Mouse (Mus musculus): ENCODE measurements around the gene Peli2.
A peak's percentile ranks its signal among the peaks of the same experiment; 100 is the strongest.
"Not testable (repeated sequence)": the region's sequence is repeated elsewhere in the genome, so short reads cannot be mapped to it uniquely, and the experiment has no call there.

Peli2 gene

DNA sequence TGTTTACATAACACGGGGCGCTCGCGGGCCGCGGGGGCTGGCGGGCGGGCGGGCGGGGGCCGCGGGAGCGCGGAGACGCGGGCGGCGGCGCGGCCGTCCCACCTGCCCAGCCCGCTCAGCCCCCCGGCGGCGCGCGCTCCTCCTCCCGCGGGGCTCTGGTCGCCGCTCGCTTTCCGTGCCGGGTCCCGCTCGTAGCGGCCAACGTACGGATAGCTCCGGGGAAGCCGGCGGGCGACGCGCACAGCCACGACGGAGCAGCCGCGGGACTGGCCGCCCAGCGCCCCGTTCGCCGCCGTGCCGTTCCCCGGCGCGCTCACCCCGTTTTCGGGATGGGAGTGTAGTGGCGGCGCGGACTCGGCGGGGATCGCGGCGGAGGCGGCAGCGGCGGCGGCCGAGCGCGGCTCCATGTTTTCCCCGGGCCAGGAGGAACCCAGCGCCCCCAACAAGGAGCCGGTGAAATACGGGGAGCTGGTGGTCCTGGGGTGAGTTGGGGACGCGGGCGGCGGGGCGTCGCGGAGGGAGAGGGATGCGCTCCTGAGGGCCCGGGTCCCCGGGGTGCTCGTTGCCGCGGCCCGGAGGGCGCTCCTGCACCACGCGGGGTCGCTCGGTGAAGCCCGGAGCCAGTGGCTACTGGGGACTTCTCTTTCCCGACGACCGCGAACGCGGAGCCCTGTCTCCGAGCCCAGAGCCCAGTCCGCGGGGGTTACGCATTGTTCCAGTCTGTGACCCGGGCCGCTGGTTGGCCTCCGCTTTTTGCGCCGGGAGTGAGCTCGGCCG is at the start of gene Peli2:
Gene Peli2 (plus strand): TSS at position 72 of the 777 bp plus-strand sequence.
- DNase-seq: peak; percentile 63

DNA sequence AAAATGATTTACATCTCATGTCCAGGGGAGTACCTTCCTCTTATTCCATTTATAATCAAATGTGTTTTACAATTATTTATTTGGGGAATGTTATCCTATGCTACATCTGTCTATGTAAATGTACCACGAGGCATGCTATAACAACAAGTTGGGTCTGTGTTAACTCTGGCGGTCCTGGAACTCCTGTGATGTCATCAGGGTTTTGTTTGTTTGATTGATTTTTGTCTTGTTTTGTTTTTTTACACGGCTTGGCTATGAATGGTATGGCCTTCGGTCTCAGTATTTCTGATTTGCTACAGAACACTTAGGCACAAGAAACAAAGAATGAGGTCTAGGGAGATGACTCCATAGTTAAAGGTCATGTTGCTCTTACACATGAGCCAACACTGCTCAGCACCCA is 48.5 kb upstream of the Peli2 start:
- DNase-seq: no peak

DNA sequence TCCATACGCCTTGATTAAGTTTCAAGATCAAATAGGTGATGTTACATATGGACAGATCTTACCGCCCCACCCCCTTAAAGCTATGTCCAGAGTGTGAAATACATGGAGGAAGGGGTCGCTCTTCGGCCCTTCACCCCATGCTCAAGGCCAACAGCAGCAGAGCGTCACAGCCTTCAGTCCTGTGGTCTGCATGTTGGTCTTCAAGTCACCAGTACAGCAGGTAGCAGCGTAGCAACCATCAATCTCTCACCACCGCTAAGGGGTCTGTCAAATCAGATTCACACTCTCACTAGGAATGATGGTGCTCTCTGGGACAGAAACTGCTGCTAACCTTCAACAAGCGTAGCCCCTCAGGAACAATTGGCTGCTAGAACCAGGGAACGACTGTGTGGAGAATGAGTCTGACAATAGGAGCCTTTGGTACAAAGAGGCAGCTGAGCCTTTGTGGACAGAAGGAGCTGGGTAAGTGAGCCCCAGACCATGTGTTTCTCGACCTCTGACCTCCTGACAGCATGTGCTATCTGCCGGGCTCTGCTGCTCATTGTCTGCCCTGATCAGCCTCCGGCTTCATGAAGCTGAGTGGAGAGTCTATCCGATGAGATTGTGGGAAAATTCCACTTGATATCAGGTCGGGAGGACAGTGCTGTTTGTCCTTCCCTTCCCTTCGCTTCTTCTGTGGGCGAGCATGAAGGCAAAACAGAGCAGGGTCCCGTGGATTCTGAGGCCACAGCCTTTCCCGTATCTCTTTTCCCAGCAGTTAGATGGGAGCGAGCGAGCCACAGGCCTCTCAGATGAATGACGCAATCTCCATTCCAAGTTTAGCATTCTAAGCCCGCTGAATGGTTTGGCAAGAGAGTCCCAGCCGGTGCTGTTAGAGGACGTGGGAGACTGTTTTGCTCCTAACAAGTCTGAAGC is 47.1 kb upstream of the Peli2 start:
- no peak for DNase-seq

DNA sequence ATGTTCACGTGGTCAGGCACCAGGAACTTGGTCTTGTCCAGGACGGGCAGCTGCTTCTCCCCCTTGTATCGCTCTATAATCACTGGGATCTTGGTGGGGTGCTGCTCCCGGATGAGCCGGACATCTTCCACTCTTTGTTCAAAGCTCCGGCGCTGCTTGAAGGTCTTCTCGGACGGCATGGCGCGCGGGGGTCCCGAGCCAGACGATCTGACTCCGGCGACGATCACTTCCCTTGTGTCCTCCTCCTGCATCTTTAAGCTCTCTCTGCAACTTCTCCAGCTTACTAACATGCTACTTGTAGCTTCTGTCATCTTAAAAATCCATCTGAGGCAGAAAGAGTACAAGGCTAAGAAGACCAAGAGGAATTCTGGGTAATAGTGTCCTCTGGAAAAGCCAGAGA is 41.0 kb upstream of the Peli2 start:
- not testable (repeated sequence) for DNase-seq

DNA sequence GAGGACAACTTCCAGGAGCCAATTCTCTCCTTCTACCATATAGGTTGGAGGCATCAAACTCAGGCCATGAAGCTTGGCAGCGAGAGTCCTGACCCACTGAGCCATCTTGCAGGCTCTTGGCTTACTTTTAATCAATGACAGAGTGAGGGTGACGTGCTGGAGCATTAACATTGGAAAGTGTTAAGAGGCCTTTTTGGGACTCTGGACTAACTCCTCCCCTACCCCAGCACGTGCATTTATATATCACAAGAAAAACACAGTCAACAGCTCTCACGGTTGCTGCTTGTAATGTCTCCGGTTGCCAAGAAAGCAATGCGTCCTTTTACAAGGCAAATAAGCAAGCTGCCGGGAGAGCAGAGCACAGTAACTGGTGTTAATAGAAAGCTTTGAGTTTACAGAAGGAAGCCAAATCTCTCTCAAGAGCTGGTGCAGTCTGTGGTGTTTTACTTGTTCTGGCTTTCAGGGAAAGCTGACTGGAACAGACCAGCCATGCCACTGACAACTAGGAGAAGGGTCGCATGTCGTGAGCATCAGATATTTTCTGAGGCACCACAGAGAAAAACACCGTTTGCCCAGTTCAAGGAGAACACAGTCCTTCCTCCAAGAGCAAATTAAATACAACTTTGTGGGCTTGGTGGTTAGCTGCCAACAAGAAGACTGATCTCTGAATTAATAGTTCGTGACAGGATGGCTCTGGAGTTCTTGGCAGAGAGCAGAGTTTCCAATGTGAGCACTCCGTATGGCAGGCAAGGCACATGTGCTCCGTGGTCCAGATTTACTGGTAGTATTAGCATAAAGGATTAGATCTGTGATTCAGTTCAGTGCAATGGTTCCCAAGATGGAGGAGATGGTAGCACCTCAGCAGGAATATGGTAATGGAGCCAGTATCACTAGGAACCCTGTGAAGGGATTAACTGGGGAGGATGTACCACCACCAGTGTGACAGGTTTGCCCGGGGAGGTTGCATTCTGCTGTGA is 36.5 kb upstream of the Peli2 start:
- DNase-seq: peak; percentile 17

DNA sequence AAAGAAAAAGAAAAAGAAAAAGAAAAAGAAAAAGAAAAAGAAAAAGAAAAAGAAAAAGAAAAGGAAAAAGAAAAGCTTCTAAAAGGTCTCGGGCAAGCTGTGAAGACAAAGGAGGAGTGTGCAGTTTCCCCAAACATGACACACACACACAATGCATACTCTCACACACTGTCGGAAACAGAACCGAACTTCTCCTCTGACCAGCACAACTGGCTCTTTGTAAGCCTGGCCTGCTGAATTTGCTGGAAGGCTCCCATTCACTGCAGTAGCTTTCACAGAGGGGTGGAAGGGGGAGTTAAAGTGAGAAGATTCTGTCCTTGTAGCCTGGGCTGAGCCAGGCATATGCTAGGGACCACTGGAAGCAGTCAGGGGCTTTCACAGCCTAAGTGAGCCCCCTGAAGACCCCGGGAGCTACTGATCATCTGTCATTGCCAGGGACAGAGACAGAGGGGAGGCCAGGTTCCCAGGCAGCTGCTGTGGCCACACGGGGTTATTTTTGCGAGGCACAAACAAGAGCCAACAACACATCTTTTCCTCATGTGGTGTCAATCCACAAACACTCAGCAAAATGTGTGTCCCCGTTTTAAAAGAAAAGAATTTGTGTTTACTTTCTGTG is 33.8 kb upstream of the Peli2 start:
- DNase-seq: no peak

DNA sequence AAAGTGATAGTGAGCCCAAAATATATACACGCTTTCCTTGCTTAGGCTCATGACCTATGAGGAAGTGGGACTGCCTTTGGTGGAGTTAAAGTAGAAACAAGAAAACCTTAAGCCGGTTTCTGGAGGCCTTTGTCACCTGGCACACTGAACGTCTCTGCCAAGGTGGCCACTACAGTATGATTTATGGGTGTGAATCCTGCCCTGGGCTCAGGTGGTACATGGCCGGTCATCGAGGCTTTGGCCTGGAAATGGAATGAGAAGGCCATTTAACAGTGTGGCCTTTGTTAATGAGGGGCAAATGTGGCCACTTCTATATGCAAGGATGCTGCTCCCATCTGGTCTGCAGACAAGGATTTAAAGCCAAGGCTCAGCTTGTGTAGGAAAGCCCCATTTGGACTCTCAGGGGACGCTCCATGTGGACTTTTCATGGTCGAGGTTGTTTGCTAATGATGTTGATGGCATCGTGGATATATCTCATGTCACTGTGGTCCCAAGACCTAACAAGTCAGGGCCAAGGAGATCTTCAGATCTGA is 33.3 kb upstream of the Peli2 start:
- no peak for DNase-seq

DNA sequence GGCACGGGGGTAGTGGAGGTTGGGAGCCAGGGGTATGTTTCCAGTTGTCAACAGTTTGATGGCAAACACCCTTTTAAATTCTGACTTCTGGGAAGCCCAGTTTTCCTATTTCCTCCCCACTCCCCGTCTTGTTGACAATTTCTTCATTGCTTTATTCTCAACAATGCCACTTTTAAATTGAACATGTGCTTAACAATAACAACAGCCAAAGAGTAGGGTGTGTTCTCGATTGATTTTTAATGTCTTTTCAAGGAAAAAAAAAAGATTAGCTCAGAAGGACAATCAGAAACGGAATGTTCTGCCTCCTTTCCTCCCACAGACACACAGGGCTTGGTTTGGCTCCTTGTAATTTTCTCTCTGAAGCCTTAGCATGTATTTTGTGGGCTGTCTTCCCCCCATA is 30.2 kb upstream of the Peli2 start:
- DNase-seq: no peak

DNA sequence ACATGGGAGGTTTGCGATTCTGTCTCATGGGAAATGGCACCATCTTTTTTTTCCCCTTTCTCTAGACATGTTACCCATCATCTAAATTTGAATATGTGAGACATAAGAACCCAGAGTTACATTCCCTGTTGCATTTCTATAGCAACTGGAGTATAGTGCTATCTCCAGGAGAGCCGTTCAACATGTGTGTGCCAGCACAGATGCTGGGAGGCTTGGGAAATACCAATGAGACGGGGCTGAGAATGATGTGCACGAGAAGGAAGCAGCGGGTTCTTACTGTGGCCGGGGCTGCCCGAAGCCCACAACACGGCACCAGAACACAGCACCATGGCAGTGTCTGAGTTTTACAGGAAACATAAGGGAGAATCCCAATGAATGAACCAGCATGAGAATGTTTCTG is 29.5 kb upstream of the Peli2 start:
- no peak for DNase-seq

DNA sequence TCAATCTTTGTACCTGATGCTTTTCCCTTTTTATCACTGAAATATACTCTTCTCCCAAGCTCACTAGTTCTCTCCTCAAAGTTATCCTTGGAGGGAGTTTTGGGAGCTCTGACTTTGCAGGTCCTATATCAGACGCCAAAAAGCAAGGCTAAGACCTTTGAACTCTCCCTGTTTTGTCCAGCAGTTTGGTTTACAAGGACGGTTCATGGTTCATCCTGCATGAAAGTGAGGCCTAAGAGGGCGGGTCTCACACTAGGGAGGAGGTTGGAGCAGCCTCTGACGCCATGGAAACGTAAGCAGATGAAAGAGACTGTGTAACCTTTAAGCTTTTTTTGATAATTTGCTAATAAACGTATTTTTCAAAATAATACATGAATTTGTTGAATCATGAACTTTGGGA is 22.4 kb upstream of the Peli2 start:
- DNase-seq: no peak

DNA sequence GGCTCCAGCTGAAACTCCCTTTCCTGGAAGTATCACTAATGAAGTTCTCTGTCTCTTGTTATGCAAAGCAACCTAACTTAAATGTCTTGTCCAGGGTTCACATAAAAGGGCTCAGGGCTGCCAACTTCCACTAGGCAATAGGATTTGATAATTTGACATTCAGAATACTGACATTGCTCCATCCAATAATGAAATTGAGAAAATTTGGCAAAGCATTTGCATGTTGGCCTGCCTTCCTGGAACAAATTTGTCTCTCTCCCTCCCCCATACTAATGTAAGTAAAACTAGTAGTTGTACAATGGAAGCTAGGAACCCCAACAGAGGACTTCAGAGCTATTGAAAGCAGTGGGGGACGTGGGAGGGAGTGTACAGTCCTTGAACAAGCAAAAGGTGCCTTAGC is 21.3 kb upstream of the Peli2 start:
- no peak for DNase-seq

DNA sequence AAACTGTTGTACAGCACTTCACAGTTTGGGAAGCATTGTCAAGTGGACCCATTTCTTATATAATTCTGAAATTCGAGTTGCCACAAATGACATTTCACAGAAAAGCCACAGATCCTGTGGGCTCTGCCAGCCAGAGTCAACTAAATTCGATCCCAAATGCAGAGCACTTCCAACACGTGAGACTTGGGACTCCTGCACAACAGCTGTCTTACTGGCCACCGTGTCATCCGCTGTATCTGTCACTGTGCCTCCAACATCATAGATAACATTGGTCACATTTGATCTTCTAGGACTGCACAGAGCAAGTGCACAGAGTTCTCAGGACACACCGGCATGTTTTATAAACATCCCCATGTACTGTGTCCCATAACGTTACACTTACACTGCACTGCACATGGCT is 14.2 kb upstream of the Peli2 start:
- DNase-seq: no peak

DNA sequence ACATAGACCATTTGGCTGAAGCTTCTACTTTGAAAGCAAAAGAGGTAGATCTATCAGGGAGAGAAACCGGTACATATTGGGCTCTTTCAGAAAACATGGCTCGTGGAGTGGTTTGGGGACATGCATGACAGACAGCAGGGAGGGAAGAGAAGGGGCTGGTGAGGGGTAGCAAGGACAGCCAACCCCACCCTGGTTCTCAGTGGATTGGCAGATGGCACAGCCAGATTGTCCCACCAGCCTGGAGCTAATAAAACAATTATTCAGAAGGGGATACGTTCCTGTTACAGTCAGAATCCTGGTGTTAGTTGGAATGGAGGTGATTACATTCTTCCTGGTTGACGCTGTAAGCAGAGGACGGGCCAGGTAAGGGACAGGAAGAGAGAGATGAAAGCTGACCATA is 2.6 kb upstream of the Peli2 start:
- no peak for DNase-seq

DNA sequence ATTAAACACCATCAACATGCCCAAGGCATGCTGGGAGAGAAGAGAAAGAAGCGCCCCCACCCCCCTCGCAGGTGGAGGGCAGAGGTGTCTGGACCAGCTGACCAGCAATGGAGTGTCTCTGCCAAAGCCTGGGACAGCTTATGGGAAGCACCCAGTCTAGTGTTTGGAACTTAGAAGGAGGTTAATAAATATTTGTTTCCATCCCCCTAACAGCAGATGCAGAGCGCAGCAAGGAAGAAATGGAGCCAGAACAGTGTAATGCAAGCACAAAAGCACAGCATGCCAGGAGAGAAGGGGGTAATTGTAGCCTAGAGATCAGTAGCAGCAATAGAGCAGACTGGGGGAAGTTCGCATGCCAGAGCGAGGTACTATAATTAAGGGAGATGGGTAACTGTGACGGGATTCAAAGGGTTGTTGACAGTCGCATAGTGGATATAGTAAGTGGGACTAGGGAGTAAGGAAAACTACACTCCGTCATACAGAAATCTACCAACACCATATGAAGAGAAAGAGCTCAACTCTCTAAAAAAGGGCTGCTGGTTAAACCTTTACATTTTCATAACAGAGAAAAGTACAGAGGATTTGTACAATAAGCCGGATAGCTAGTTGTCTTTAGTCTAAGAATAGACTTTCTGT is 1.5 kb upstream of the Peli2 start:
- no peak for DNase-seq

DNA sequence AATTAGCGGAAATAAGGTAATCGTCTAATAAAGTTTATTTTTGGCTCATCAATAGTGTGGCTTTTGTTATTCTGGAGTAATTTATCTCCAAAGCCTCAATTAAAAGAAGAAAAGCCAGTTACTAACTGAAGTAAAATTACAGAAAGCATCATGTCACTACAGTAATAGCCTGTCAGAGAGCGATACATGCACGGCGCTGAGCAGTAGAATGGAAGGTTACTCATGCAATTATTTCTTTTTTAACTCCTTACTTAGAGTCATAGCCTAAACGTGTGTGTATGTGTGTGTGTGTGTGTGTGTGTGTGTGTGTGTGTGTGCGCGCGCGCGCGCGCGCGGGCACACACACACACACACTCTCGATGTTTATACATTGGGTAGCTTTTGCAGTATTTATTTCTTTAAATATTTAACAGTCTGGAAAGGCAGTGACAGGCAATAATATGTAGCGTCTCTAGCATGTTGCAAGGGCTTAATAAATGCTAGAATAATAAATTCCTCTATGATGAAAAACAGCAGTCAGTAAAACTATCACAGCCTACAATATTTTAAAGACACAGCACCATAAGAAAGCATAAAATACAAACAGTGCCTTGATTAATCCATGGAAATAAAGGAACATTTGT is 864 bp upstream of the Peli2 start:
- no peak for DNase-seq

DNA sequence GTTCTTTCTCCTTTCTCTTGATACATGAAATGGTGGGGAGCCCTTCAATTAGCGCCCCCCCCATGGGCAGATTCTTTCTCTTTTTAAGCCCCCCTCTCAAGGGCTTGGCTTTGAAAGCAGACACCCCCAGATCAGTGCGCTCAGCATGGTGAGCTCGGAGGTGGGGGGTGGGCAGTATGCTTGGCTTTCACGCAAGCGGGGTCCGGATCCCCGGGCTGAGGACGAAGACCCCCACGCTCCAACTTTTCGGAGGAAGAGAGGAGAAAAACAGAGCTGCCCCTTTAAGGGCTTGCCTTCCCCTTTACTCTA is 226 bp upstream of the Peli2 start:
- no peak for DNase-seq

DNA sequence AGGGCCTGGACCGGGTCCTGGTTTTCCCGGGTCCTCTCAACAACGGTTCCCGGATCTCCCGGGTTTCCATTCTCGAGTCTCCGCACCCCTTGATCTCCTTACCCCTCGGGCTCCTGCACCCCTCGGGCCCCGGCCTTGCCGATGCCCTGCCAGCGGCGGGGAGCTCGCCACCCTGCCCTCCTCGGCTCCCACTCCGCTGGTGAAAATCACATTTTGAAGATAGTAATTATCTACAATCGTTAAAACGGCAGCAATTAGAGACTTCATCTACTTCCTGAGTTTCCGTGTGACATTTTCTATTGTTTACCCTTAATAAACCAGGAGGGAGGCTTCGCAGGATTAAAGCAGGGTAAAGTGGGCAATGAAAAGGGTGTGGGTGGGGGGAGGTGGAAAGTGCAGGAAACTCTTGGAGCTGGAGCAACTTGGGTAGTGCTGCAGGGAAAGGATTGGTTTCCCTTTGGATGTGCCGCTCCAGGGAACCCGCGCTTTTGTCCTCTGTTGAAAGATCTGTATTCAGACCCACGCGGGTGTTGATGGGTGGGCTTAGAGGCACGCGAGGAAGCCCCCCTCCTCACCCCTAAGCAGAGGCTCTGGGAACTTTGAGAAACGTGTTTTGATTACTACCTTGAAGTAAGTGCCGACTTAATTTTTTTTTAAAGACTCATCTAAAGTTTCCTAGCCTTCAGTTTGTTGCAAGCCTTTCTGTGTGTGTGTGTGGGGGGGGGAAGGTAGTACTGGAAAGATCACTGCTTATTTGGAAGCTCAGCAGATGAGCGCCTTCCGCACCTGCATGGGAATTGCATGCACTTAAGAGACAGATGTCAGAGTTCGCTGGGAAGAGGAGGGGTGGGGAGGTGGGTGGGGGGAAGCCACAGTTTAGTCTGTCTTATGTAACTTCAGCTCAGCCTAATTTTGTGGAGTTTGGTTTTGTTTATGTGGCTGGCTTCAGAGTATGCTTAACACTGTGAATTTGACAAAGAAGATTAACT is 1.2 kb downstream of the Peli2 start:
- no peak for DNase-seq

DNA sequence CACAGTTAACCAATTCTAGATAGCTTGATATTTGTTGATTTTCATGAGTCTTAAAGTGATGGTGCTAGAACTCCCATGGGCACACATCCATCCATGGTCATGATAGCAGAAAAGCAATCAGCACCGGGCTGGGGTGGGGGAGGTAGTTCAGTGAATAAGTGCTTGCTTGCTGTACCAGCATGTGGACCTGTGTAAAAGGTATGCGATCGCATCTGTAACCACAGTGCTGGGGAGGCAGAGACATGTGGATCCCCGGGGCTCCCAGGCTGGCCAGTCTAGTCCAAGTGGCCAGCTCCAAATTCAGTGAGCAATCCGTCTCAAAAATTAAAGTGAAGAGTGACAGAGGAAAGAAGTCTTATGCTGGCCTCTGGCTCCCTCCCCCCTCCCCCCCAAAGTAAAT is 3.4 kb downstream of the Peli2 start:
- no peak for DNase-seq

DNA sequence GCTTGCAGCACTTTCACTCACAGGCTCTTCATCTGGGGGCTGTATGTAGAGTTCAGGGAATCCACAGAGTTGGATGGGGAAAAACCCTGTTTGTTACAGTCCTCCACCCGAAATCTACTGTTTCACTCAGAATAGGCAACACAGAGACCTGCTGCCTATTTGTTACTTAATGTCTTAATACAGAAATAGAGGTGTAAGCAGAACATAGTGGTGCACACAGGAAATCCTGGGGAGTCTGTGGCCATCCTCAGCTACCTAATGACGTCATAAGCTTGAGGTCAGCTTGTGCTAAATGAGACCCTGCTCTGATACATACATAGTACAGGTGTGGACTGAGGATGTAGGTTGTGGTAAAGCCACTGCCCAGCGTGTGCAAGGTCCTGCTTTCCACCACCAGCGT is 4.2 kb downstream of the Peli2 start:
- no peak for DNase-seq

DNA sequence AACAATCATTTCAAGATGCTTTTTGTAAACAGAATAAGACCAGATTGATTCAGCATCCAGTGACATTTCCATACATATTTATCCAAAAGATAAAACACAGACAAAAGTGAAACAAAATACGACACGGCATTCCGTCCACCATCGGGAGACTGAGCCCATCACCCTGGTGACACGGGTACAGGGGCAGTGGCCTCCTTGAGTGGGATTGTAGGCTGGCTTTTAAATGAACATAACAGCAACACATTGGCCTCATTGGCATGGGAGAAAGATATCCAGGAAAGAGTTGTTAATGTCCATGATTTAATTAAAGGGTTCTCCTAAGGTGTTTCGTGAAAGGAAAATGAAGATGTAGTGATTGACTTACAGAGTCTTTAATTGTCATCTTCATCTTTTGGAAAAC is 5.3 kb downstream of the Peli2 start:
- DNase-seq: no peak
